Mouse (Mus musculus): Measurements from ENCODE around the gene Ros1. TPM values are rescaled to one million over a fixed set of nuclear protein-coding genes. Genes with fewer than 3 reads are reported as not detected.

Ros1 gene
- polyA plus RNA-seq, 1 experiment from 2014 or later = not detected

DNA sequence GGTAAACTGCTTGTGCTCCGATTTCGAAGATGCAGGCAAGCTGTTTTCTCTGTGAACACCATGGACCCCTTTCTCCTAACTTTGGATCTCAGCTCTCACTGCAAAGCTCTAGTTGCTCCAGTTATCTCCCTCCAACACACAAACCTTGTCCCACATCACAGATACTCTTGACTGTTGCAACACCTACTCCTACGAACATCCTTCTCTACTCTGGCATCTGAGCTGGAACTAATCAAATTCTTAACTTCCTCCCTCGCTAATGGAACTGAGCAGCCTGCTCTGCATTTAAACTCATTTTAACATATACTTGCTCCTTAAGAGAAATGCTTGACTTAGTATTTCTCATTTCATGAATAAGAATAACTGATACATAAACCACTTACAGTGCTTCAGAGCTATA, 9.1 kb downstream of the Ros1 start:
- Histone ChIP-seq H3K27ac (no peak overlapping the region), H3K79me2 (ENCODE audit: inconsistent target) (no peaks in the 10 kb centered on the region), H3K36me3 (ENCODE audit: inconsistent target) (no peaks in the 10 kb centered on the region), H3K4me3 (ENCODE audit: inconsistent target) (no peak overlapping the region)
- 90% methylated on average over 4 of the region's 4 CpGs for WGBS (ENCODE audit: missing documents)

DNA sequence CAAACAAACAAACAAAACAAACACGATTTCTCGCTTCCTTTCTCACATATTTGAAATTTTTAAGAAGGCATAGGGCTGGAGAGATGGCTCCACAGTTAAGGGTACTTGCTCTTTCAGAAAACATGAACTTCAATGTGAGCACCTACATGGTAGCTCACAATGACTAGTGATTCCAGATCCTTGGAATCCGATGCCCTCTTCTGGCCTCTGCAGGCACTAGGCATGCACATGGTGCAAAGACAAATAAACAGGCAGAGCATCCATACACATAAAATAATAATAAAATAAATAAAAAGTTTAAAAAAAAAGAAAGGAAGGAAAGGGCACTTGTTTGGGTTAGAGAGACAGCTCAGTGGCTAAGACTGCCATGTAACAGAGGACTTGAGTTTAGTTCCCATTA, 12.2 kb downstream of the Ros1 start:
- no peaks in the 10 kb centered on the region for H3K36me3 ChIP-seq (ENCODE audit: inconsistent target)
- H3K4me3 ChIP-seq (ENCODE audit: inconsistent target) = no peak overlapping the region
- H3K79me2 ChIP-seq (ENCODE audit: inconsistent target) = no peaks in the 10 kb centered on the region
- 95% methylated on average over 3 of the region's 3 CpGs for WGBS (ENCODE audit: missing documents)
- H3K27ac ChIP-seq = no peak overlapping the region

DNA sequence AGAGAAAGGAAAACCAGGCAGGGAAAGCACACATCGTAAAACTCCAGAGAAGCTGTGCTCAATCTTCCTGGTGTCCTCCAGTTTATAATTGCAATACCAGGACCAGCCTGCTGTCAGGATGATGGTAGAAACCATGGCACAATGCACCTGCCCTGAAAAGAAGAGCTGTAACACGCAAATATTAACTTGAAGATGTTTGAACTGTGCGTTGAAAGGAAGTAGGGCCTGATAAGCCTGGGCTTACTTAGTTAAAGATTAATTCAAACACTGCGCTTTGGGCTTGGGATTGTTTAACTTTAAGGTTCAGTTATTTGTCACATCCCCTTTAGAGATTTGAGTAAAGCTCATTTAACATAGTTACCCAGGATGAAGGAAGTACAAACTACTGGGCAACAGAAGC, 20.7 kb downstream of the Ros1 start:
- H3K36me3 ChIP-seq (ENCODE audit: inconsistent target) = no peaks in the 10 kb centered on the region
- H3K4me3 ChIP-seq (ENCODE audit: inconsistent target) = no peak overlapping the region
- no peaks in the 10 kb centered on the region for H3K79me2 ChIP-seq (ENCODE audit: inconsistent target)
- no peak overlapping the region for H3K27ac ChIP-seq
- WGBS (ENCODE audit: missing documents) = 88% methylated on average over 4 of the region's 4 CpGs

DNA sequence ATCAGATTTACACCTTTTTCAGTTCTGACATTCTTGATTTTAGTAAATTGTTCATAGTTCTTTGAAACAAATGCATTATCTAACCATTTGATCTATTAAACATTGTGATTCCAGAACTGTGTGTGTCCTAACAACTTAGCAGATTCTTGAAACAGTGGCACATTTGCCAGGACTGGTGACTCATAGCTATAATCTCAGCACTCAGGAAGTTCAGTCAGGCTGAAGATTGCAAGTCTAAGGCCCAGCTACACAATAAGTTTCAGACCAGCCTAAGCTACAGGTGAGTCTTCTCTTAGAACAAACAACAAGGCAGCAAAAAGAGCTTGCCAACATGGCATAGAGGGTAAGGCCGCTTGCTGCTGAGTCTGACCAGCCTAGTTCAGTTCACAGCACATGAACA, 24.6 kb downstream of the Ros1 start:
- 87% methylated on average over 1 of the region's 1 CpGs for WGBS (ENCODE audit: missing documents)
- Histone ChIP-seq H3K79me2 (ENCODE audit: inconsistent target) (no peaks in the 10 kb centered on the region), H3K27ac (no peak overlapping the region), H3K4me3 (ENCODE audit: inconsistent target) (no peak overlapping the region), H3K36me3 (ENCODE audit: inconsistent target) (no peaks in the 10 kb centered on the region)

DNA sequence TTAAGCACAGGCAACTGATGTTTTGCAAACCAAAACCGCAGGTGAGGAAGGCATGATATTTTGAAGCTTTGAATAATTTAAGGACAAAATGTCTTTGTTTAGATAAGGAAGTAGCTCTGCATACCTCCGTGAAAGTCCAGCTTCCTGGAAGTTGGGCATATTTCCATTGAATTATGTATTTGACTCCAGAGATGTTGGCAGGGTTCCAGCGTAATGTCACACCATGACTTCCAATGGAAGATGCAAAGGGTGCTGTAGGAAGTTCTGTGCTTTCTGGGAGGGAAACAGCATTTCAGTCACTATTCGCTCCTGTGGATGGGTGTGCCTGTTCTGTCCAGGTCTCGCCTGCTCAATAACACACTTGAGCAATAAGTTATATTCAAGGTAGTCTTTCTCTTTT, 25.2 kb downstream of the Ros1 start:
- no peak overlapping the region for H3K4me3 ChIP-seq (ENCODE audit: inconsistent target)
- WGBS (ENCODE audit: missing documents) = 72% methylated on average over 5 of the region's 5 CpGs
- no peaks in the 10 kb centered on the region for H3K79me2 ChIP-seq (ENCODE audit: inconsistent target)
- H3K27ac ChIP-seq = no peak overlapping the region
- no peaks in the 10 kb centered on the region for H3K36me3 ChIP-seq (ENCODE audit: inconsistent target)

DNA sequence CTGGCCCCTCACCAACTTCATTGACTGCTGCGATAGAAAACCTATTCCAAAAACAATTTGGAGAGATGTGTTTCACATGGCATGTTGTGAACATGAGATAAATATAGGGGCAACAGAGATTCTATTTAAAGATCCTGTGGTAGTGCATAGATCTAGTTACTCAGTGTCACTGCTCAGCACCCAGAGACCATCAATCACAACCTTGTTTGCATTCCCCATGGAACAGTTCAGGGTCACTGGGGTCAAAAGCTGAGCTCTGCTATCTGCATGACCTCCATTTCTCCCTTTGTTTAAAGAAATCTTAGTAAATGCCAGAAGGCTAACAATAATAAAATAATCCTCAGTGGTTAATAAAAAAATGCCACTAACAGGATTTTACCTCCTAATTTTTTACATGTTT, 29.7 kb downstream of the Ros1 start:
- Histone ChIP-seq H3K36me3 (ENCODE audit: inconsistent target) (no peaks in the 10 kb centered on the region), H3K79me2 (ENCODE audit: inconsistent target) (no peaks in the 10 kb centered on the region), H3K27ac (no peak overlapping the region), H3K4me3 (ENCODE audit: inconsistent target) (no peak overlapping the region)
- WGBS (ENCODE audit: missing documents) = 85% methylated on average over 1 of the region's 1 CpGs

DNA sequence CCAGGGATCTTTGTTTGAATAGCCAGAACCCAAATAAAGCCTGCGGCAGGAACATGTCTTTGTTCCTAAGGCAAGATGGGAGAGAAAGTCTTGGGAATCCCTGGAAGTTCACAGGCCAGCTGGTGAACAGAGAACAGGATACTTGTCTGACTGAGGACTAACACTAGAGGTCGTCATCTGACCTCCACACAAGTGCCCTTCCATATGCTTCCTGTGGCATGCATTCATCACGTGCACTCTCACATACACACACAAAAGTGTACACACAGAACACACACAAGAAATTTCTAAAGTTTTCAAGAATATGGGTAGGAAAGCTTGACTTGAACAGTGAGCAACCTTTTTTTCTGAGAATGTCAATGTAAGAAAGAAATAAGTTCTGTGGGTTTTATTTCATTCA, 34.4 kb downstream of the Ros1 start:
- Histone ChIP-seq H3K79me2 (ENCODE audit: inconsistent target) (no peaks in the 10 kb centered on the region), H3K36me3 (ENCODE audit: inconsistent target) (no peaks in the 10 kb centered on the region), H3K27ac (no peak overlapping the region), H3K4me3 (ENCODE audit: inconsistent target) (no peak overlapping the region)
- WGBS (ENCODE audit: missing documents) = 48% methylated on average over 3 of the region's 3 CpGs

DNA sequence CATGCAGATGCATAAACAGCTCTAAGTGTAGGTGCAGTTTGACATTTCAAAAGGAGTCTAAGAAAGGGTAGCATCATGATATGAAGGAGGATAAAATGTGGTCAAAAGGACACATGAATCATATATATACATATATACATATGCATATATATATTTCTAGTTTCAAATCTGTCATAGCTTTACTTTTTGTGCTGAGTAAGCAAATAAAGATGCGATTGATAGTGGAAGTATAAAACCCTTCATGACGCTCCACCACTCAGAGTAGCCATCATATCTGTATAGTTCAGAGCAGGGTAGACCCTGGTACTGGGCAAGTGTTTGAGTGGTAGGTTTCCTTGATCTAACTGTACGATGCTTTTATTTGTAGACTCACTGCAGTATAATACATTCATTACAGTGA, 35.3 kb downstream of the Ros1 start:
- no peak overlapping the region for H3K4me3 ChIP-seq (ENCODE audit: inconsistent target)
- no peaks in the 10 kb centered on the region for H3K36me3 ChIP-seq (ENCODE audit: inconsistent target)
- 94% methylated on average over 3 of the region's 3 CpGs for WGBS (ENCODE audit: missing documents)
- no peaks in the 10 kb centered on the region for H3K79me2 ChIP-seq (ENCODE audit: inconsistent target)
- H3K27ac ChIP-seq = no peak overlapping the region

DNA sequence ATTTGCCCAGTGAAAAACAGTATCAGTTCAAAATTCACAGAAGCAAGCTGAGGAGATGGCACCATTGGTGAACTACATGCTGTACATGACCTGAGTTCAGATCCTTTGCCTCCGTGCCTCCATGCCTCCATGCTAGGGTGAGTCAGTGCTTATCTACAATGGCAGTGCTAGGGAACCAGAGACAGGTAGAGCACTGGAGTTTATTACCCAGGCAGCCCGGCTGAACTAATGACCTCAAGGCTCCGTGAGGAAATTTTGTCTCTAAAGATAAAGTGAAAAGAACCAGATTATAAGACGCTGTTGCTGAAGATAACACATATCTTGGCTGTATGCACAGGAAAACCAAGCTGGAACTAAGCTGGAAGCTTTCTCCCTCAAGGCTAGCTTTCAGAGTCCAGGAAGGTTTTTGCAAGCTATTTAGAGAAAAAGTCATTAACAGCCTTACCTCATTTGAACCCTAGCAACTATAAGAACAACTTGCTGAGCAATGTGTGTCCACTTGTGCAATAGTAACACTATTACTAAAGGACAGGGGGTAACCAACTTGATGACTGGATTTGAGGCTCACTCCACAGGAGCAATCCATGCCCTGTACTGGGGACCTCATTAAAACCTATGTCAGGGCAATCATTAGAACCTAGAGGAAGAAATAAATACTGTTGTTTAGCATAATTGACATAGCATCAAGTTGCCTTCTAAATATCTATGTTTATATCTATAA, 61.5 kb downstream of the Ros1 start:
- Histone ChIP-seq H3K36me3 (ENCODE audit: inconsistent target) (no peaks in the 10 kb centered on the region), H3K4me3 (ENCODE audit: inconsistent target) (no peak overlapping the region), H3K27ac (no peak overlapping the region), H3K79me2 (ENCODE audit: inconsistent target) (no peaks in the 10 kb centered on the region)
- WGBS (ENCODE audit: missing documents) = 54% methylated on average over 4 of the region's 4 CpGs

DNA sequence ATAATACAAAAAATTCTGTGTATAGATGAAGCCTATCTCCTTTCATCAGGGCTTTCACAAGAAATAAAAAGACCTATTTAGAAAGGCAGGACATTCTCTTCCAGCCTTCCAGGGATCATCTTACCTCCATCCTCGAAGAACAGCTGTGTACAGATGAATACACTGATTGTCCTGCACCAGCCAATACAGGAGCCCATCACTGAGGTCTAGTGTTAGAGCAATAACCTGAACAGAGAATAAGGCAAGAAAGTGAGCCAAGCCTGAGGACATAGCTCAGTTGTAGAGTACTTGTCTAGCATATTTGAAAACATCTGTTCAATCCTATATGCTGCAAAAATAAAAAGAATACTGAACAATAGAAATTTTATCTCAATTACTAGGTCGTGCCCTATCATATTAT, 64.3 kb downstream of the Ros1 start:
- Histone ChIP-seq H3K4me3 (ENCODE audit: inconsistent target) (no peak overlapping the region), H3K36me3 (ENCODE audit: inconsistent target) (no peaks in the 10 kb centered on the region), H3K27ac (no peak overlapping the region), H3K79me2 (ENCODE audit: inconsistent target) (no peaks in the 10 kb centered on the region)
- 68% methylated on average over 2 of the region's 2 CpGs for WGBS (ENCODE audit: missing documents)

DNA sequence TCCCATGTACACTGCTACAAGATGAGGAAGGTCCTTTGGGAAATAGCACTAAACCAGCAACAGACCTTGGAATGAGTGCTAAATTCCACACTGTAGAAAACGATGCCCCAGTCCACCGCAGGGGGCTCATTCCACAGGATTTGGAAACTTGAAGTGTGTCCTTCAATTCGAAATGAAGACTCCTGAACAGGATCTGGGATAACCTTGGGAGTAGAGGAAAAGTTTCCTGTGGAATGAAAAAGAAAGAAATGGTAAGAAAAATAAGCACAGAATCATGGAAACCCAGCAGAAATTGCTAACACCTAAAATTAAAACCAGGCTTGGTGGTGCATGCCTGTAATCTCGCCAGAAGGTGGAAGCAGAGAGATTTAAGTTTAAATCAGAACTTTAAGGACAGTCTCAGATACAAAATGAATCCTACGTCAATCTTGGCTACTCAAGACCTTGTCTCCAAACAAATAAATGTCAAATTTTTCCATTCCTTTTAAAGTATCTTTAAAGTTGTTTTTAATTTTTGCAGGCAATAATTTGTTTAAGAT, 66.1 kb downstream of the Ros1 start:
- no peak overlapping the region for H3K4me3 ChIP-seq (ENCODE audit: inconsistent target)
- WGBS (ENCODE audit: missing documents) = 61% methylated on average over 5 of the region's 5 CpGs
- no peak overlapping the region for H3K27ac ChIP-seq
- no peaks in the 10 kb centered on the region for H3K36me3 ChIP-seq (ENCODE audit: inconsistent target)
- H3K79me2 ChIP-seq (ENCODE audit: inconsistent target) = no peaks in the 10 kb centered on the region

DNA sequence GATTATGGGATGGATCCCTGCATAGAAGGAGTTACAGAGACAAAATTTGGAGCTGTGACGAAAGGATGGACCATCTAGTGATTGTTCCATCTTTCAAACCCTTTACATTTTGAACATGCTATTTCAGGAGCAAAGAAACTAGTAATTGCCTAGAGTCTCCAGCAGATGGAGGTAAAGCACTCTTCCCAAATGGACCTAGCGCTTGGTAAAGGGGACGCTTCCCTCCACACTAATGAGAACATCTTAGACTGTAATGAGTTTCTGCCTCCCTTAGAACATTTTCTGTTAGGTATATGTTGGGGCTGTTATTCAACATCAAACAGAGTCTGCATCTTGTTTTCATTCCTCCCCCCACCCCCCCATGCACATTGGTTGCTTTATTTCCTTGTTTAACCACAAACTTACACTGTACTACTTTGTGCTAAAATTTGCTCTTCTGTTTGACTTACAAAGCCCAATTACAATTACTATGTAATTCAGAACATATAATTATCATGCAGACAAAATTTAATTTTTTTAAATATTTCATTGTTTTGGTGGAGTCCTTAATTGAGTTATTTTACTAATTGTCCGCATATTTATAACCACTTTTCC, 88.8 kb downstream of the Ros1 start:
- H3K27ac ChIP-seq = no peak overlapping the region
- no peak overlapping the region for H3K4me3 ChIP-seq (ENCODE audit: inconsistent target)
- no peaks in the 10 kb centered on the region for H3K79me2 ChIP-seq (ENCODE audit: inconsistent target)
- H3K36me3 ChIP-seq (ENCODE audit: inconsistent target) = no peaks in the 10 kb centered on the region
- WGBS (ENCODE audit: missing documents) = 41% methylated on average over 4 of the region's 4 CpGs

DNA sequence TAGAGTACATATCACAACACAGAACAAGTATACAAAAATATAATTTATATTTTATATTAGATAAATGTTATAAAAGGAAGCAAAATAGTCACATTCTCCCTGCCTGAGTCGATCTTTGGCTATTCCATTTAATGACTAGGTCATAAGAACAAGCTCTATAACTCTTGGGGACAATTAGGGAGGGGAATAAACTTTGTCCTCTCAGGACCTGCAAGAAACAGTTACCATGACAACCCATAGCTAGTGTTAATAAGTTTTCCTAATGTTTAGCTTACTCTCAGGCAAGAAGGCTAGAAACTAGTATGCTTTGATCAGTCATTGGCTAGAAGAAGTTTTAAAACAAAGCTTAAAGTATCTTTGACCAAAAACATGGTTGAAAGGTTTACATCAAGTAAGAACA, 93.8 kb downstream of the Ros1 start:
- Histone ChIP-seq H3K27ac (no peak overlapping the region), H3K36me3 (ENCODE audit: inconsistent target) (no peaks in the 10 kb centered on the region), H3K4me3 (ENCODE audit: inconsistent target) (no peak overlapping the region), H3K79me2 (ENCODE audit: inconsistent target) (no peaks in the 10 kb centered on the region)
- WGBS (ENCODE audit: missing documents) = 76% methylated on average over 1 of the region's 1 CpGs

DNA sequence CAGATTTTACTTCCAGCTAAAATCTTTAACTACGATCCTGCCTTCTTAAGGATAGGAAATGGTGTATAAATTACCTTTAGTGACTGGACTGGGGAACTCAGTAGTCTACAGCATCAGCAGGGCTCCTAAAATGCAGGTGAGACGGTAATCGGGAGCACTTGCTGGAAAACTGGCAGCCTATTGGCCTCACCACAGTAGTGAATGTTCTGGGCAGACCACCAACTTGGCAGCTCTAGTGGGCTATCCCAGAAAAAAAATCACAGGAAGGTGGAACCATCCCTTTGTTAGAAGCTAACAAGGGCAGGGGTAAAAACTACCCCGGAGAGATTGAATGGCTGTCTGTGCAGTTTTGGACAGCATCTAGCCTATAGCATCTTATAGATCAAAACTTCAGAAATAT, 102.9 kb downstream of the Ros1 start:
- WGBS (ENCODE audit: missing documents) = 81% methylated on average over 4 of the region's 4 CpGs
- no peaks in the 10 kb centered on the region for H3K36me3 ChIP-seq (ENCODE audit: inconsistent target)
- no peak overlapping the region for H3K27ac ChIP-seq
- H3K4me3 ChIP-seq (ENCODE audit: inconsistent target) = no peak overlapping the region
- no peaks in the 10 kb centered on the region for H3K79me2 ChIP-seq (ENCODE audit: inconsistent target)

DNA sequence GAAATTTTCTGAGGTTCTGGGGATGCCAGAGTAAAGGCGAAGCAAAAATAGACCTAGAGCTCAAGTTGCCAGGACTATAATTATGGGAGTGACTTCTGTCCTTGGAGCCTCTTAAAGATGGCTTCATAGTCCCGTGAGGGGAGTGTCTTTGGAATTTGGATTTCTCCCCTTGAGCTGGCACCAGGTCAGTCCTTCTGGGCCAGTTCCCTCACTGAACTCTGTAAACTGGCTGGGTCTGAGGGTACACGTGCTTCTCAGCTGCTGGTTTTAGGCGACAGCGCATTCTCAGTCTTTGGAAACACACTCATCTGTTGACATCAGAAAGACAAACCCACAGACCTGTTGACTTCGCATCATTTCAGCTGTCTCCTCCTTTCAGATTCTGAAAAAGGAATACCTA, 108.4 kb downstream of the Ros1 start:
- 87% methylated on average over 6 of the region's 6 CpGs for WGBS (ENCODE audit: missing documents)
- no peaks in the 10 kb centered on the region for H3K36me3 ChIP-seq (ENCODE audit: inconsistent target)

DNA sequence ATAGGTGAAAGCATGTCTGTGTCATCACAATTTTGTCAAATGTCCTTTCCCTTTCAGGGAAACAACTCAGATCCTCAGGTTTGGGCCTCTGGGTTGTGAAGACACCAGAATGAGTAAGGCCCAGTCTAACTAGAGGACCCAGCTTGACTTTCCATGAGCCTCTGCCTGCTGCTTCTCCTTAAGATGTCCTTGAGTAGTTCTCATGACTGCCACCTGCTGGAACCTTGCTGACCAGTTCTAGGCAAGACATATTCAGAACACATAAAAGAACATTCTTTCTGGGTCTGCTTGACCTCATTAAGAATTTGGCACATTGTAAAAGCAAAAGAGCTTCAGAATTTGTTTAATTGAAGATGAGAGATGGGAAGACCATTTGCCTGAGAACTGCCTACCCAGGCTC, 122.6 kb downstream of the Ros1 start:
- H3K27ac ChIP-seq = no peak overlapping the region
- H3K4me3 ChIP-seq (ENCODE audit: inconsistent target) = no peak overlapping the region
- H3K36me3 ChIP-seq (ENCODE audit: inconsistent target) = no peaks in the 10 kb centered on the region
- no peaks in the 10 kb centered on the region for H3K79me2 ChIP-seq (ENCODE audit: inconsistent target)

More for the DNA sequence above, 108.4 kb downstream of the Ros1 start:
- H3K79me2 ChIP-seq (ENCODE audit: inconsistent target) = no peaks in the 10 kb centered on the region
- H3K4me3 ChIP-seq (ENCODE audit: inconsistent target) = no peak overlapping the region
- H3K27ac ChIP-seq = no peak overlapping the region

Measured in macrophage (primary cell).